Mouse (Mus musculus): ENCODE results near the gene Tmem220.

DNA sequence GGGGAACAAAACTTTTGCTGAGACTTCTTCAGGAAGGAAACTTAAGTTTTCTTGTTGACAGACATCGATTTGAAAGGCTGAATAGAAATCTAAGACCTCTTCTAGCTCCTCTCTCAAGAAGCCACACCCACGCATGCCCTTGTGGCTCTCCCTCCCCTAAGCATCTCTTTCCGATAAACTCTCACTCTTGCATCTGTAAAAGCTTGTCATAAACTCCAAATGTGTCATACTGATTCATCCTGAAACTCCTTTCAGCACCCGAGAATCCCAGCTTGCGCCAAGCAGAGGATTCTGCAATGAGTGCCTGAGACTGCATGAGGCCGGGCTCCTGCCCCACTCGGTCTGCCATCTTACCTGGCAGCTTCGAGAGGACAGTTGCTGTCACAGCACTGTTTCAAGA, 23.5 kb downstream of the Tmem220 start:
- TF ChIP-seq CTCF (IDR thresholded peaks at IDR 0.05; ENCODE audit: low read depth, low read length) = no peak
- TF ChIP-seq POLR2A (IDR thresholded peaks at IDR 0.05; ENCODE audit: extremely low read depth, insufficient read depth, low read length) = no peak
